Comparison of ENCODE assay signal across 26 mouse cellular contexts in genomic region chr16:23154261-23154660, GRCm38 (mm10). TPM values are rescaled to one million over a fixed set of nuclear protein-coding genes. Genes with fewer than 3 reads are reported as not detected.
"Had no signal": no experiment of that assay in that cellular context is flagged by ENCODE, and none has a peak within 500 bp of the region (broad histone marks: within the 10 kb centered on the region; RNA-seq: fewer than 3 reads in every experiment).

No protein-coding gene starts in this region.

- H3K27me3 ChIP-seq: lung, embryonic 15.5 days; midbrain, embryonic 13.5 days; neural tube, embryonic 13.5 days; neural tube, embryonic 15.5 days had no signal

- H3K4me1 ChIP-seq: lung, embryonic 15.5 days; midbrain, embryonic 13.5 days; neural tube, embryonic 13.5 days; neural tube, embryonic 15.5 days had no signal

- H3K27ac ChIP-seq: lung, embryonic 15.5 days; macrophage; midbrain, embryonic 13.5 days; neural tube, embryonic 13.5 days; neural tube, embryonic 15.5 days had no signal

- H3K4me2 ChIP-seq: lung, embryonic 15.5 days; midbrain, embryonic 11.5 days; midbrain, embryonic 13.5 days; neural tube, embryonic 13.5 days; neural tube, embryonic 15.5 days had no signal

- H3K4me3 ChIP-seq: lung, embryonic 15.5 days; megakaryocyte, embryonic 14.5 days; midbrain, embryonic 13.5 days; myocyte; neural tube, embryonic 13.5 days; neural tube, embryonic 15.5 days had no signal

- H3K9me3 ChIP-seq: lung, embryonic 15.5 days; midbrain, embryonic 13.5 days; neural tube, embryonic 13.5 days; neural tube, embryonic 15.5 days had no signal

- DNase-seq: liver, postnatal 0 days; lung, adult 2 months; lung, postnatal 14 days; lung, postnatal 36 days; retina, postnatal 1 day; right cerebral cortex, adult 18-20 months; right cerebral cortex, postnatal 25 days; right cerebral cortex, postnatal 4 days; spleen, adult 18-20 months; thymus, adult 18-20 months; thymus, postnatal 14 days; thymus, postnatal 36 days had no signal

- ATAC-seq: liver, postnatal 0 days; lung, postnatal 0 days; midbrain, embryonic 13.5 days; midbrain, embryonic 16.5 days had no signal

- H3K36me3 ChIP-seq: lung, embryonic 15.5 days; midbrain, embryonic 13.5 days; neural tube, embryonic 13.5 days; neural tube, embryonic 15.5 days had no signal

- H3K9ac ChIP-seq: liver, postnatal 0 days; lung, embryonic 15.5 days; midbrain, embryonic 13.5 days; neural tube, embryonic 13.5 days; neural tube, embryonic 15.5 days had no signal

RNA-seq across cellular contexts. Expression of gene Adipoq, which starts 7.9 kb away (rescaled TPM):
- total RNA-seq: megakaryocyte progenitor cell, adult 5-6 weeks had no signal
- polyA plus RNA-seq: liver, postnatal 0 days; lung, postnatal 0 days; macrophage; midbrain, embryonic 11.5 days; midbrain, embryonic 16.5 days; myocyte; neural tube, embryonic 11.5 days; neural tube, embryonic 13.5 days; stomach, embryonic 14.5 days; stomach, embryonic 16.5 days had no signal
